Mouse (Mus musculus): ENCODE results near the gene Crygc. TPM values are rescaled to one million over a fixed set of nuclear protein-coding genes. Genes with fewer than 3 reads are reported as not detected.

Crygc gene
- polyA plus RNA-seq, 1 experiment from 2014 or later, result not detected

DNA sequence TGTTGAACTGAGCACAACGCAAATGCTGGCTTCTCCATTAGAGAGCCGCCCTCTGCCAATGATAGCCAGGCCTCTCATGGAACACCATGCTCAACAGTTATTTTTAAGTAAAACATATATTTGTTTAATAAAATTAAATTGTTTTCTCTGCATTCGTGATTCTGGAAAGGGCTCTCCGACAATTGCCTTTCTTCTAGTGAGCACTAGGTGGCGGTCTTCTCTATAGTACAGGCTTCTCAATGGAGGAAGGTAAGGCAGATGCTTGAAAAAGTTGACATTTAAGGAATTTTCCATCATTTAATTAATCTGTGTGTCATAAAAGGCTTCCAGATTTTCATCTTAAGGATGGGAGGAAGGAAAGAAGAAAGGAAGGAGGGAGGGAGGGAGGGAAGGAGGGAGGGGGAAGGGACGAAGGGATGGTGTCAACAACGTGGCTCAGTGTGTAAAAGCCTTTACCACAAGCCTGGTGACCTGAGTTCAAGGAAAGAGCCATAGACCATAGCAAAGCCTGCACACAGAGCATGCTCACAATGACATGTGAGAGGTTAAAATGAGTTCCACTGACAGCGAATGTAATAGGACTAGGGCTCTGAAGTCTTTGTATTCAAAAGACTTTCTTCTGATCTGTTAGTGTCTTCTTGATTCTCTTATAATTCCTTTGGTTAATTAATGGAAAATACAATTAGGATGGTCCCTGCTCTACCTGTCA, 26.9 kb downstream of the Crygc start:
- Histone ChIP-seq H3K9ac (ENCODE audit: low read length) (no peak overlapping the region), H3K27ac (replicated peaks; ENCODE audit: low read depth, low read length) (no peak overlapping the region), H3K36me3 (ENCODE audit: control insufficient read depth, insufficient read depth, low read length) (no peaks in the 10 kb centered on the region), H3K27me3 (ENCODE audit: control insufficient read depth, insufficient read depth, low read length) (no peaks in the 10 kb centered on the region), H3K9me3 (ENCODE audit: control insufficient read depth, low read length) (no peaks in the 10 kb centered on the region), H3K4me3 (ENCODE audit: low read depth, low read length) (no peak overlapping the region), H3K4me2 (ENCODE audit: low read depth, severe bottlenecking) (no peak overlapping the region), H3K4me1 (ENCODE audit: control insufficient read depth, insufficient read depth, low read length) (no peaks in the 10 kb centered on the region)
- DNase-seq (ENCODE audit: low spot score) (no peak), ATAC-seq (ENCODE audit: insufficient number of reproducible peaks, low FRiP score, low TSS enrichment, low read depth) (no peak)
- 37% methylated on average over 8 of the region's 8 CpGs for WGBS

DNA sequence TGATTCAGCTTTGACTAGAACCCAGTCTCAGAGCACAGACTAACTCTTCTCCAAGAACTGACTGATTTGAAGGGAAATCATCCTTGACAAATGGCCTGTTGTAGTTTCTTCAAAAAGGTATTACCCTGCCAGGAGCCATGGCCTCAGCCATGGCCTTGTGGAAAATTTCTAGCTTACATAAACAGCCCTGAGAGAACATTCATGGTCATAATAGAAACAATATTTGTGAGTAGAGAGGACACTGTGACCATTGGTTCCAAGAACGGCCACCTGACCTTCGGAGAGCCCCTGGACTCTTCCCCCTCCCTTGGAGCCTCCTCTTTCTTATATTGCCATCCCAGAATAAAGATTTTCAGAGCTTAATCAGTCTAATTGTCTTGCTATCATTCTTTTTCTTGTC, 30.1 kb downstream of the Crygc start:
- no peak overlapping the region for H3K4me2 ChIP-seq (ENCODE audit: low read depth, severe bottlenecking)
- WGBS, result 82% methylated on average over 2 of the region's 2 CpGs
- H3K9me3 ChIP-seq (ENCODE audit: control insufficient read depth, low read length), result no peaks in the 10 kb centered on the region
- H3K36me3 ChIP-seq (ENCODE audit: control insufficient read depth, insufficient read depth, low read length), result no peaks in the 10 kb centered on the region
- ATAC-seq (ENCODE audit: insufficient number of reproducible peaks, low FRiP score, low TSS enrichment, low read depth) (no peak), DNase-seq (ENCODE audit: low spot score) (no peak)
- no peaks in the 10 kb centered on the region for H3K27me3 ChIP-seq (ENCODE audit: control insufficient read depth, insufficient read depth, low read length)
- no peak overlapping the region for H3K4me3 ChIP-seq (ENCODE audit: low read depth, low read length)
- no peaks in the 10 kb centered on the region for H3K4me1 ChIP-seq (ENCODE audit: control insufficient read depth, insufficient read depth, low read length)
- no peak overlapping the region for H3K9ac ChIP-seq (ENCODE audit: low read length)
- no peak overlapping the region for H3K27ac ChIP-seq (replicated peaks; ENCODE audit: low read depth, low read length)

DNA sequence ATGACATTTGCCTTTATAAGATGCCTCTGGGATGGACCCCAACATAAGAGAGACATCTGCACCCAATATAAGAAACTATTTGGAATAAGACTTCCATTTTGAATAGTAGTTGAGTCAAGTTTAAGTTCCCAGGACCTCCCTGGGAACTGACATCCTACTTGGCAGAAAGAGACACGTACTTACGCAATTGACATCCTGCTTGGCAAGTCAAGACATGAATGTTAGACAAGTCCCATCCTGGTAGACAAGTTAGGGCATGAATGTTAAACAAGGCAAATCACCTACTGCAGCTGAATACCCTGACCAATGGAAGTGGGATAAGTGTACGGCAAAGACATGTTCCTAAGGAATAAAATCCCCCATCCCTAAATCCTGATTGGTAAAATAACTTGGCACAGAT, 31.7 kb downstream of the Crygc start:
- 93% methylated on average over 3 of the region's 3 CpGs for WGBS

DNA sequence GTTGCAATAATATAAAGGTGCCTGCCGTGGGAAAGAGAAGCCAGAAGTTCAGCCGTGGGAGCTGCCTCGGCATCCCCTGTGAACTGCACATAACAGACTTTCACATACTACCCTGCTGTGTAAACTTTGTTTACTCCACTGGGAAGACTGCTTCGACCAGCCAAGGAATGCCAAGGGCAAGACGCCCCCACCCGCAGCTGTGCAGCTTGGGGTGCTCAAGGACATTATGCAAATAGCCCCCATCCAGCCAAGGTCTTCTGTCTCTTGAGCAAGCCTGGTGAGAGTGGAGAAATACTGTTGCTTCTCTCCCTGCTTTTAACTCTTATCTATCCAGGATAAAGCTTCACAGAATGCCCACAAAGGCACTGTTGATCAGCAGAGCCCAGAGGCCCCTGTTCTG, 32.7 kb downstream of the Crygc start:
- H3K27ac ChIP-seq (replicated peaks; ENCODE audit: low read depth, low read length), result no peak overlapping the region
- no peaks in the 10 kb centered on the region for H3K9me3 ChIP-seq (ENCODE audit: control insufficient read depth, low read length)
- no peaks in the 10 kb centered on the region for H3K36me3 ChIP-seq (ENCODE audit: control insufficient read depth, insufficient read depth, low read length)
- no peak overlapping the region for H3K9ac ChIP-seq (ENCODE audit: low read length)
- no peaks in the 10 kb centered on the region for H3K4me1 ChIP-seq (ENCODE audit: control insufficient read depth, insufficient read depth, low read length)
- no peak overlapping the region for H3K4me3 ChIP-seq (ENCODE audit: low read depth, low read length)
- H3K4me2 ChIP-seq (ENCODE audit: low read depth, severe bottlenecking), result no peak overlapping the region
- no peak for DNase-seq (ENCODE audit: low spot score)
- no peaks in the 10 kb centered on the region for H3K27me3 ChIP-seq (ENCODE audit: control insufficient read depth, insufficient read depth, low read length)
- WGBS, result 87% methylated on average over 6 of the region's 6 CpGs
- no peak for ATAC-seq (ENCODE audit: insufficient number of reproducible peaks, low FRiP score, low TSS enrichment, low read depth)

More for the DNA sequence above, 31.7 kb downstream of the Crygc start:
- Histone ChIP-seq H3K4me2 (ENCODE audit: low read depth, severe bottlenecking) (no peak overlapping the region), H3K4me1 (ENCODE audit: control insufficient read depth, insufficient read depth, low read length) (no peaks in the 10 kb centered on the region), H3K27ac (replicated peaks; ENCODE audit: low read depth, low read length) (no peak overlapping the region), H3K36me3 (ENCODE audit: control insufficient read depth, insufficient read depth, low read length) (no peaks in the 10 kb centered on the region), H3K9me3 (ENCODE audit: control insufficient read depth, low read length) (no peaks in the 10 kb centered on the region), H3K9ac (ENCODE audit: low read length) (no peak overlapping the region), H3K27me3 (ENCODE audit: control insufficient read depth, insufficient read depth, low read length) (no peaks in the 10 kb centered on the region), H3K4me3 (ENCODE audit: low read depth, low read length) (no peak overlapping the region)
- no peak for DNase-seq (ENCODE audit: low spot score)
- ATAC-seq (ENCODE audit: insufficient number of reproducible peaks, low FRiP score, low TSS enrichment, low read depth), result no peak

DNA sequence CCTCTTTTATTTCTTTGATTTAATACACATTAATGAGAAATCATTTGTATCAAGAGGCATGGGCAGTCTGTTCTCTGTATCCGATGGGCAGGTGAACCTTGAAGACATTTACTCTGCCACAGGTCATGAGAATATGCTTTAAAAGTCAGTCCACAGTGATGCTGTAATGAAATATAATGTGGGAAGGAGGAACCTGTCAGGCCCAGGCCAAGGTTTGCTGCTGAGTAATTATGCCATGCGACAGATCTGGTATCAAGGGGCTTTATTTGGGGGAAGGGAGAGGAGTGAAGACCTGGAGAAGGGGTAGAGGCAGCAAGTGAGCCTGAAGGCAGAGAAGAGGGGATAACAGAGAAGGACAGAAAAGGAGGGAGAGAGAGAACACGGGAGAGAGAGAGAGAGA, 33.8 kb downstream of the Crygc start:
- ATAC-seq (ENCODE audit: insufficient number of reproducible peaks, low FRiP score, low TSS enrichment, low read depth), result no peak
- Histone ChIP-seq H3K4me1 (ENCODE audit: control insufficient read depth, insufficient read depth, low read length) (no peaks in the 10 kb centered on the region), H3K27ac (replicated peaks; ENCODE audit: low read depth, low read length) (no peak overlapping the region), H3K4me3 (ENCODE audit: low read depth, low read length) (no peak overlapping the region), H3K9ac (ENCODE audit: low read length) (no peak overlapping the region), H3K36me3 (ENCODE audit: control insufficient read depth, insufficient read depth, low read length) (no peaks in the 10 kb centered on the region), H3K27me3 (ENCODE audit: control insufficient read depth, insufficient read depth, low read length) (no peaks in the 10 kb centered on the region), H3K4me2 (ENCODE audit: low read depth, severe bottlenecking) (no peak overlapping the region), H3K9me3 (ENCODE audit: control insufficient read depth, low read length) (no peaks in the 10 kb centered on the region)
- WGBS, result 74% methylated on average over 3 of the region's 3 CpGs
- DNase-seq (ENCODE audit: low spot score), result no peak

DNA sequence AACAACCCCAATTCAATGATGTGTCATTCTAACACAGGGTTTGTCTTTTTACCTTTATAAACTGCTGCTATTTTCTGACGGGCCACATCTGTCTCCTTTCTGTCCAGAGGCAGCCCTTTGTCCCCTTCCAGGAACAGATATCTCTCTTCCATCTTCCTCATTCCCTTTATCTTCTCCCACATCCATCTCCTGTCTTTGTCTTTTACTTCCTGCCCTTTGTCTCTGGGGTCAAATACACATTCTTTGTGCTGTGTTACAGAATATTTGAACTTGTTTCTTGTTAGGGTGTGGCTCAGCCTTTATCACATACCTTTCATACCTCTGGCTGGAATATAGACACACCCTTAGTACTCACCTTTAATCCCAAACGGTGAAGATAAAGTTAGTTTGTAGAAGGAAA, 35.9 kb downstream of the Crygc start:
- no peak overlapping the region for H3K9ac ChIP-seq (ENCODE audit: low read length)
- H3K9me3 ChIP-seq (ENCODE audit: control insufficient read depth, low read length), result no peaks in the 10 kb centered on the region
- no peaks in the 10 kb centered on the region for H3K36me3 ChIP-seq (ENCODE audit: control insufficient read depth, insufficient read depth, low read length)
- no peak overlapping the region for H3K27ac ChIP-seq (replicated peaks; ENCODE audit: low read depth, low read length)
- 78% methylated on average over 2 of the region's 2 CpGs for WGBS
- H3K27me3 ChIP-seq (ENCODE audit: control insufficient read depth, insufficient read depth, low read length), result no peaks in the 10 kb centered on the region
- DNase-seq (ENCODE audit: low spot score), result no peak
- H3K4me2 ChIP-seq (ENCODE audit: low read depth, severe bottlenecking), result no peak overlapping the region
- no peak for ATAC-seq (ENCODE audit: insufficient number of reproducible peaks, low FRiP score, low TSS enrichment, low read depth)
- no peak overlapping the region for H3K4me3 ChIP-seq (ENCODE audit: low read depth, low read length)
- H3K4me1 ChIP-seq (ENCODE audit: control insufficient read depth, insufficient read depth, low read length), result no peaks in the 10 kb centered on the region

DNA sequence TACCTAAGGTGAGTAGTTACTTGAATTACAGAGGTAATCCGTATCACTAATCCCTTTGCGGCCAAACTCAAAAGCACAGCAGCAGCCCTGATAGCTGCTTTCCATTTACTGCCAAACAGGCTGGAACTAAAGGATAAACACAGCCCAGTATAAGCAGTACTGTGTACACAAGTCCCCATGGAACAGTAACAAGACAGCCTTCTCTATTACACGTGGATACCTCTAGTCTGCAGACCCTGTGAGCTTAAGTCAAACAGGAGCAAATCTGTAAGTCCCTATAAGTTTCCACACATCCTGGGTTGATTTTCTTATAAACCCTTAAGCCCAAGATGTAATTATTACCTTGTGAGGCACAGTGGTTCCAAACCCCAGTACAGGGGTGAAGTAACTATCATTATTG, 38.0 kb downstream of the Crygc start:
- Histone ChIP-seq H3K36me3 (ENCODE audit: control insufficient read depth, insufficient read depth, low read length) (no peaks in the 10 kb centered on the region), H3K27ac (replicated peaks; ENCODE audit: low read depth, low read length) (no peak overlapping the region), H3K9me3 (ENCODE audit: control insufficient read depth, low read length) (no peaks in the 10 kb centered on the region), H3K27me3 (ENCODE audit: control insufficient read depth, insufficient read depth, low read length) (no peaks in the 10 kb centered on the region), H3K9ac (ENCODE audit: low read length) (no peak overlapping the region), H3K4me1 (ENCODE audit: control insufficient read depth, insufficient read depth, low read length) (no peaks in the 10 kb centered on the region), H3K4me3 (ENCODE audit: low read depth, low read length) (no peak overlapping the region), H3K4me2 (ENCODE audit: low read depth, severe bottlenecking) (no peak overlapping the region)
- WGBS, result 15% methylated on average over 3 of the region's 3 CpGs
- DNase-seq (ENCODE audit: low spot score) (no peak), ATAC-seq (ENCODE audit: insufficient number of reproducible peaks, low FRiP score, low TSS enrichment, low read depth) (no peak)

DNA sequence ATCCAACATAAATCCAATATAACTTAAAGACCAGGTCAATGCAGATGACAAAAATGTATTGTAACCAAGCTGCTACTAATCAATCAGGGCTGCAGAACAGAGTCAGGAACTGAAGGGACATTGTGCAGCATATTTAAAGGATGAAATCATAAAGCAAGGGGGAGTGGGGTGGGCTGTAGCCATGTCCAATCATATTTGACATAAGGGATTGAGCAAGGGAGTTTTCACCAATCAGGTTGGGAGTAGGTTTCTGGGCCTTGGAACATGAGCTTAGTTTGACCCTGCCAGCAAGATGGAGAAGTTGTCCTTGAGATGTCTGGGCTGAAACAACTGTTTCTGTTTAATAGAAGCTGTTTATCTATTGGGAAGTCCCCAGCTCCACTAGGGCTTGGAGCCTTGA, 40.8 kb downstream of the Crygc start, which contains the start of gene Akr1cl:
Akr1cl (minus strand) TSS at position 119 of the 400 bp plus-strand sequence.
- Histone ChIP-seq H3K27ac (replicated peaks; ENCODE audit: low read depth, low read length) (no peak within 1 kb of the TSS), H3K4me1 (ENCODE audit: control insufficient read depth, insufficient read depth, low read length) (no peaks in the 10 kb centered on the region), H3K27me3 (ENCODE audit: control insufficient read depth, insufficient read depth, low read length) (no peaks in the 10 kb centered on the region), H3K36me3 (ENCODE audit: control insufficient read depth, insufficient read depth, low read length) (no peaks in the 10 kb centered on the region), H3K9ac (ENCODE audit: low read length) (no peak within 1 kb of the TSS), H3K4me2 (ENCODE audit: low read depth, severe bottlenecking) (no peak within 1 kb of the TSS), H3K9me3 (ENCODE audit: control insufficient read depth, low read length) (no peaks in the 10 kb centered on the region), H3K4me3 (ENCODE audit: low read depth, low read length) (no peak within 1 kb of the TSS)
- no peak for DNase-seq (ENCODE audit: low spot score)
- ATAC-seq (ENCODE audit: insufficient number of reproducible peaks, low FRiP score, low TSS enrichment, low read depth), result no peak

DNA sequence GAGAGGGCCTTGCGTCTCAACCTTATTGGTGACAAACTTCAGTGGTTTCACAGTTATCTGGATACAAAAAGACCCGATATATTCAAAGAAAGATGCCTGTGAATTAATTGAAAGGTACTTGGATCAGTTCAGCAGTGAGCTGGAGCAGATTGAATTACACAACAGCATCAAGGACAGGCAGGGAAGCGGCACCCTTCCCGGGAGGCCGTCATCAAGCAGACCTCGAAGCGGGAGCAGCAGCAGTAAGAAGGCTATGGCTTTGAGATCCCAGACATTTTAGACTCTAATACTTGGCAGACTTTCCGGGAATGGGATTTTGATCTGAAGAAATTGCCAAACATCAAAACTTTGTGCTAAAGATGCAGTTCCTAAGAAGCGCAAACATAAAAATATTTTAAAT, 45.3 kb downstream of the Crygc start:
- WGBS, result 73% methylated on average over 9 of the region's 9 CpGs
- Histone ChIP-seq H3K27me3 (ENCODE audit: control insufficient read depth, insufficient read depth, low read length) (no peaks in the 10 kb centered on the region), H3K4me3 (ENCODE audit: low read depth, low read length) (no peak overlapping the region), H3K27ac (replicated peaks; ENCODE audit: low read depth, low read length) (no peak overlapping the region), H3K4me1 (ENCODE audit: control insufficient read depth, insufficient read depth, low read length) (no peaks in the 10 kb centered on the region), H3K9ac (ENCODE audit: low read length) (no peak overlapping the region), H3K9me3 (ENCODE audit: control insufficient read depth, low read length) (no peaks in the 10 kb centered on the region), H3K36me3 (ENCODE audit: control insufficient read depth, insufficient read depth, low read length) (no peaks in the 10 kb centered on the region), H3K4me2 (ENCODE audit: low read depth, severe bottlenecking) (no peak overlapping the region)
- DNase-seq (ENCODE audit: low spot score) (no peak), ATAC-seq (ENCODE audit: insufficient number of reproducible peaks, low FRiP score, low TSS enrichment, low read depth) (no peak)
